Mouse (Mus musculus) intestine, embryonic 16.5 days (tissue): Measurements from ENCODE around the gene Fkbp8. TPM values are rescaled to one million over a fixed set of nuclear protein-coding genes. Genes with fewer than 3 reads are reported as not detected.
A peak's percentile ranks its signal among the peaks of the same experiment; 100 is the strongest.

ENCODE experiments used
- ATAC-seq: fragments of 200-750 bp; cut with Nextera tagmentation; 2 replicates; pipeline ENCODE4 v1.8.0; 2017; ENCODE audit warnings: moderate TSS enrichment, moderate library complexity
- H3K27ac ChIP-seq: fragments of 300-500 bp; sonication (generic); 2 replicates; pipeline ENCODE4 v1.5.1; 2014; ENCODE audit warnings: mild to moderate bottlenecking, low read length
- H3K27me3 ChIP-seq: fragments of 300-500 bp; sonication (generic); replicated peaks from 2 replicates; pipeline ENCODE4 v1.6.1; 2014; ENCODE audit warnings: low read length, control low read depth, mixed read lengths; ENCODE audit not compliant: control insufficient read depth, insufficient read depth
- H3K36me3 ChIP-seq: fragments of 300-500 bp; sonication (generic); 2 replicates; pipeline ENCODE4 v1.6.1; 2014; ENCODE audit warnings: low read length, control low read depth; ENCODE audit not compliant: control insufficient read depth, insufficient read depth
- H3K4me1 ChIP-seq: fragments of 300-500 bp; sonication (generic); 2 replicates; pipeline ENCODE4 v1.6.1; 2014; ENCODE audit warnings: low read length, control low read depth, mixed read lengths; ENCODE audit not compliant: control insufficient read depth, insufficient read depth
- H3K4me2 ChIP-seq: fragments of 300-500 bp; sonication (generic); 2 replicates; pipeline ENCODE4 v1.6.1; 2014; ENCODE audit warnings: low read depth, low read length, control low read depth
- H3K4me3 ChIP-seq: fragments of 300-500 bp; sonication (generic); 2 replicates; pipeline ENCODE4 v1.5.1; 2014; ENCODE audit warnings: mild to moderate bottlenecking, low read length
- H3K9ac ChIP-seq: fragments of 300-500 bp; sonication (generic); 2 replicates; pipeline ENCODE4 v1.6.1; 2014; ENCODE audit warnings: low read depth, low read length
- H3K9me3 ChIP-seq: fragments of 300-500 bp; sonication (generic); 2 replicates; pipeline ENCODE4 v1.6.1; 2016; ENCODE audit warnings: low read length, control low read depth; ENCODE audit not compliant: control insufficient read depth
- WGBS: fragments of 180-500 bp; shearing (Covaris S2); extraction: QIAGEN DNeasy Blood & Tissue Kit; methylation state at CpG from one replicate; pipeline ENCODE4 v1.1.7; 2014; 5-methylcytosine and 5-hydroxymethylcytosine counted together
- polyA plus RNA-seq: library from polyadenylated mRNA; unstranded; fragments of >200 nt; fragmentation: Nextera tagmentation; extraction: Ambion mirVana; gene quantifications from 2 replicates; pipeline ENCODE4 v1.2.1, GENCODE M21; 2015

The Fkbp8 gene
- polyA plus RNA-seq, 1 experiment from 2014 or later = 328 TPM

GRCm38 (mm10) chr8:70500386-70501301 is 26.9 kb upstream of the Fkbp8 start:
- Histone ChIP-seq H3K27me3 (peaks cover 70% of the 10 kb centered on the region), H3K36me3 (no peaks in the 10 kb centered on the region), H3K4me1 (peaks cover 26% of the 10 kb centered on the region), H3K4me2 (peak overlapping the region; percentile 41), H3K27ac (no peak overlapping the region), H3K4me3 (peak overlapping the region; percentile 30), H3K9ac (no peak overlapping the region), H3K9me3 (no peaks in the 10 kb centered on the region)
- WGBS = 9% methylated on average over 39 of the region's 39 CpGs
- ATAC-seq = peak; percentile 26

- Histone ChIP-seq H3K4me2 (peak overlapping the region; percentile 28; the same call in 1 of the 2 replicates), H3K4me3 (no peak overlapping the region), H3K27me3 (peaks cover 57% of the 10 kb centered on the region), H3K27ac (no peak overlapping the region), H3K36me3 (no peaks in the 10 kb centered on the region), H3K4me1 (peaks cover 32% of the 10 kb centered on the region), H3K9me3 (no peaks in the 10 kb centered on the region), H3K9ac (peak overlapping the region; percentile 15; the same call in 1 of the 2 replicates)
- WGBS = 16% methylated on average over 23 of the region's 23 CpGs
- no peak for ATAC-seq
Observed at GRCm38 (mm10) chr8:70501820-70502529, 25.5 kb upstream of the Fkbp8 start.

- Histone ChIP-seq H3K27me3 (peaks cover 51% of the 10 kb centered on the region), H3K4me1 (peaks cover 32% of the 10 kb centered on the region), H3K36me3 (peaks cover 1% of the 10 kb centered on the region; the same call in 1 of the 2 replicates), H3K4me3 (no peak overlapping the region), H3K4me2 (peak overlapping the region; percentile 28; the same call in 1 of the 2 replicates), H3K9ac (peak overlapping the region; percentile 15; the same call in 1 of the 2 replicates), H3K9me3 (no peaks in the 10 kb centered on the region), H3K27ac (no peak overlapping the region)
- no peak for ATAC-seq
- 34% methylated on average over 12 of the region's 12 CpGs for WGBS
Observed at GRCm38 (mm10) chr8:70502540-70502939, 25.0 kb upstream of the Fkbp8 start.

- Histone ChIP-seq H3K9ac (0 out of 2 replicates have a peak overlapping the region, but pooled peaks have one; percentile 2), H3K36me3 (peaks cover 7% of the 10 kb centered on the region), H3K27ac (no peak overlapping the region), H3K9me3 (no peaks in the 10 kb centered on the region), H3K4me3 (no peak overlapping the region), H3K4me1 (peaks cover 32% of the 10 kb centered on the region), H3K4me2 (no peak overlapping the region), H3K27me3 (peaks cover 46% of the 10 kb centered on the region)
- ATAC-seq = peak; percentile 9; the same call in 1 of the 2 replicates
- WGBS = 16% methylated on average over 46 of the region's 46 CpGs
Observed at GRCm38 (mm10) chr8:70503062-70503750, 24.3 kb upstream of the Fkbp8 start.

- 63% methylated on average over 16 of the region's 16 CpGs for WGBS
- Histone ChIP-seq H3K27me3 (peaks cover 35% of the 10 kb centered on the region), H3K9ac (no peak overlapping the region), H3K4me2 (no peak overlapping the region), H3K9me3 (no peaks in the 10 kb centered on the region), H3K4me3 (no peak overlapping the region), H3K27ac (no peak overlapping the region), H3K4me1 (peaks cover 42% of the 10 kb centered on the region), H3K36me3 (peaks cover 7% of the 10 kb centered on the region)
- ATAC-seq = no peak
Observed at GRCm38 (mm10) chr8:70504291-70504716, 23.2 kb upstream of the Fkbp8 start.

GRCm38 (mm10) chr8:70504851-70505250 is 22.7 kb upstream of the Fkbp8 start:
- 83% methylated on average over 3 of the region's 3 CpGs for WGBS
- no peak overlapping the region for H3K4me2 ChIP-seq
- no peak overlapping the region for H3K27ac ChIP-seq
- no peaks in the 10 kb centered on the region for H3K9me3 ChIP-seq
- ATAC-seq = no peak
- peaks cover 33% of the 10 kb centered on the region for H3K27me3 ChIP-seq
- peaks cover 42% of the 10 kb centered on the region for H3K4me1 ChIP-seq
- peaks cover 7% of the 10 kb centered on the region for H3K36me3 ChIP-seq
- no peak overlapping the region for H3K4me3 ChIP-seq
- H3K9ac ChIP-seq = no peak overlapping the region

- H3K4me1 ChIP-seq = peaks cover 37% of the 10 kb centered on the region
- H3K9me3 ChIP-seq = no peaks in the 10 kb centered on the region
- H3K27me3 ChIP-seq = peaks cover 25% of the 10 kb centered on the region
- peak overlapping the region; percentile 96 for H3K9ac ChIP-seq
- no peak for ATAC-seq
- H3K27ac ChIP-seq = 0 out of 2 replicates have a peak overlapping the region, but pooled peaks have one; percentile 95
- H3K4me2 ChIP-seq = peak overlapping the region; percentile 88
- peak overlapping the region; percentile 77 for H3K4me3 ChIP-seq
- WGBS = 28% methylated on average over 32 of the region's 32 CpGs
- H3K36me3 ChIP-seq = peaks cover 7% of the 10 kb centered on the region
Observed at GRCm38 (mm10) chr8:70505698-70506327, 21.7 kb upstream of the Fkbp8 start.

- peak within 1 kb of the TSS; percentile 88 for H3K4me2 ChIP-seq
- H3K9me3 ChIP-seq = no peaks in the 10 kb centered on the region
- H3K9ac ChIP-seq = peak within 1 kb of the TSS; percentile 96
- peak within 1 kb of the TSS; percentile 77 for H3K4me3 ChIP-seq
- ATAC-seq = peak; percentile 86
- H3K36me3 ChIP-seq = peaks cover 7% of the 10 kb centered on the region
- 4% methylated on average over 40 of the region's 40 CpGs for WGBS
- H3K4me1 ChIP-seq = peaks cover 39% of the 10 kb centered on the region
- peaks cover 19% of the 10 kb centered on the region for H3K27me3 ChIP-seq
- peak within 1 kb of the TSS; percentile 95 for H3K27ac ChIP-seq
Observed at GRCm38 (mm10) chr8:70506328-70507026, 21.0 kb upstream of the Fkbp8 start, which contains the start of gene Rex1bd. Gene Rex1bd (minus strand): TSS chr8:70506752.
